Mouse (Mus musculus): ENCODE results near the gene Nostrin.

- TF ChIP-seq CTCF (IDR thresholded peaks at IDR 0.05; ENCODE audit: insufficient read depth, low read depth, low read length) = no peak
- no peak for TF ChIP-seq POLR2A (IDR thresholded peaks at IDR 0.05; ENCODE audit: insufficient read depth, low read depth, low read length)
Observed at GRCm38 (mm10) chr2:69086505-69087260, 48.9 kb upstream of the Nostrin start.

Measured in olfactory bulb, adult 2 months (tissue).